Mouse (Mus musculus) liver, embryonic 14.5 days (tissue): ENCODE data around the gene Pde4d. TPM values are rescaled to one million over a fixed set of nuclear protein-coding genes. Genes with fewer than 3 reads are reported as not detected.

ENCODE experiments used
- ATAC-seq: fragments of 200-750 bp; cut with Nextera tagmentation; 2 replicates; pipeline ENCODE4 v1.8.0; 2017; ENCODE audit warnings: moderate number of reproducible peaks, mild to moderate bottlenecking, moderate library complexity; ENCODE audit not compliant: insufficient read depth
- DNase-seq, 3 experiments: peaks; one replicate each; pipeline ENCODE4 v3.0.0-alpha.2; 2012 to 2013; ENCODE audit warnings: low read depth in 3 of 3, low spot score in 3 of 3
- H3K27ac ChIP-seq: fragments of 300-500 bp; sonication (generic); 2 replicates; pipeline ENCODE4 v1.5.1; 2014; ENCODE audit warnings: moderate library complexity, mild to moderate bottlenecking, control low read depth, inconsistent platforms
- H3K27me3 ChIP-seq: fragments of 300-500 bp; sonication (generic); 2 replicates; pipeline ENCODE4 v1.6.1; 2014; ENCODE audit warnings: mild to moderate bottlenecking, low read length, moderate library complexity; ENCODE audit not compliant: control insufficient read depth, insufficient read depth
- H3K36me3 ChIP-seq: fragments of 300-500 bp; sonication (generic); replicated peaks from 2 replicates; pipeline ENCODE4 v1.6.1; 2014; ENCODE audit warnings: low read depth; ENCODE audit not compliant: control insufficient read depth, insufficient read depth
- H3K4me1 ChIP-seq, 2 experiments: fragments of 200-500 bp in 1 of 2; fragments of 300-500 bp in 1 of 2; sonication (generic) in 1 of 2; replicated peaks; 2 replicates each; pipeline ENCODE4 v1.6.1; 2012 to 2014; ENCODE audit warnings: antibody characterized with exemption in 1 of 2, inconsistent platforms in 1 of 2, low read length in 1 of 2; ENCODE audit not compliant: control insufficient read depth in 2 of 2, insufficient read depth in 2 of 2
- H3K4me2 ChIP-seq: fragments of 300-500 bp; sonication (generic); 2 replicates; pipeline ENCODE4 v1.6.1; 2014; ENCODE audit warnings: low read depth, mild to moderate bottlenecking, control low read depth, moderate library complexity
- H3K4me3 ChIP-seq, 2 experiments: fragments of 200-500 bp in 1 of 2; fragments of 300-500 bp in 1 of 2; sonication (generic) in 1 of 2; 2 replicates each; pipeline ENCODE4 v1.5.1; 2012 to 2014; ENCODE audit warnings: low read depth in 2 of 2, low read length in 2 of 2, mild to moderate bottlenecking in 2 of 2, control low read depth in 1 of 2, inconsistent platforms in 1 of 2, moderate library complexity in 1 of 2; ENCODE audit not compliant: insufficient read depth in 1 of 2
- H3K9ac ChIP-seq: fragments of 300-500 bp; sonication (generic); replicated peaks from 2 replicates; pipeline ENCODE4 v1.6.1; 2014; ENCODE audit warnings: mild to moderate bottlenecking, control low read depth, moderate library complexity
- H3K9me3 ChIP-seq: fragments of 300-500 bp; sonication (generic); 2 replicates; pipeline ENCODE4 v1.6.1; 2016; ENCODE audit warnings: low read length, mixed read lengths; ENCODE audit not compliant: control insufficient read depth
- CTCF ChIP-seq: IDR thresholded peaks from 2 replicates; pipeline ENCODE4 v1.5.1; 2016; ENCODE audit warnings: antibody characterized with exemption, low read depth, control low read depth
- EP300 ChIP-seq: IDR thresholded peaks from 2 replicates; pipeline ENCODE4 v1.6.1; 2016; ENCODE audit warnings: antibody characterized with exemption, low read depth
- WGBS: fragments of 180-500 bp; shearing (Covaris S2); extraction: QIAGEN DNeasy Blood & Tissue Kit; methylation state at CpG from one replicate; pipeline ENCODE4 v1.1.7; 2014; ENCODE audit not compliant: insufficient replicate concordance; 5-methylcytosine and 5-hydroxymethylcytosine counted together
- polyA plus RNA-seq, 2 experiments: library from polyadenylated mRNA; depleted of rRNA in 1 of 2; stranded (reverse) in 1 of 2; unstranded in 1 of 2; fragments of >200 nt; fragmentation: Nextera tagmentation in 1 of 2; extraction: Ambion mirVana in 1 of 2; gene quantifications; 2 replicates each; pipeline versions ENCODE4 v1.2.1 to v1.2.3; 2012 to 2014

Gene Pde4d
- polyA plus RNA-seq, 2 experiments: 4.9 to 8.6 TPM

DNA sequence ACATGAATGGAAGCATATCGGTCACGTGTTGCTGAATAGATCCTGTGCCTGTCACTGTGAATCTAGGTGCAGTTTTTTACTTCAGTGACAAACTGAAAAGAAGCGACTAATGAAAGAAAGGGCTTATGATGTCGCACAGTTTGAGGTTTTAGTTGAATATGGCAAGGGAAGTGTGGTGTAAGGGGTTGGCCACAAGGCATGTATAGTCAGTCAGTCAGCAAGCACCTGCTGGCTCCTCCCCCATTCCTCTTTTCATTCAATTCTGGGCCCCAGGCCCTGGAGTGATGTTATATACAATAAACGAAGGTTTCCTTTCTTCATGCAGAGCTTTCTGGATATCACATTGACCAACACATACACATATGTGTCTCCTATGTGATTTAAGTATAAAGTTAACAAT, 412.4 kb downstream of the Pde4d start:
- H3K9me3 ChIP-seq: no peaks in the 10 kb centered on the region
- H3K27me3 ChIP-seq: no peaks in the 10 kb centered on the region
- ATAC-seq (no peak), DNase-seq (no peak)
- no peak overlapping the region for H3K4me2 ChIP-seq
- no peak overlapping the region for H3K9ac ChIP-seq
- TF ChIP-seq CTCF (no peak), EP300 (no peak)
- WGBS: 53% methylated on average over 5 of the region's 5 CpGs
- no peak overlapping the region for H3K4me3 ChIP-seq
- H3K36me3 ChIP-seq: no peaks in the 10 kb centered on the region
- no peak overlapping the region for H3K27ac ChIP-seq
- H3K4me1 ChIP-seq: no peaks in the 10 kb centered on the region

- 62% methylated on average over 5 of the region's 5 CpGs for WGBS
- Histone ChIP-seq H3K4me2 (no peak overlapping the region), H3K36me3 (no peaks in the 10 kb centered on the region)
Measured at GRCm38 (mm10) chr13:108900160-108900559, 450.4 kb downstream of the Pde4d start.

DNA sequence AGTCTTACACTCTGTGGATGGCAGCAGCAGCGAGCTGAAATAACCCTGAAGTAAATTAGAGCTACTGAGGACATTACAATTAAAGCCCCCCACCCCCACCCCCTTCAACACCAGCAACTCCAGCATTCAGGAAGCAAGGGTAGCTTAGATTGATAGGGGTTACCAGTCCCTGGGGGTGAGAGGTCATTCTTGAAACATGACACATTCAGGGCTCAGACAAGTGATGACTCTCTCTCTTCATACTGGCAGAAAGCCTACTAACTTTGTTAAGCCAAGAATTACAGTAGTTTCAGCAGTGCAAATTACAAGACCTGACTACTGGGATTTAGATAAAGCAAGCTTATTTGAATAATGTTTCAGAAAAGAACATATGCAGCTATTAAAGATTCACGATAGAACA, 455.4 kb downstream of the Pde4d start:
- no peak overlapping the region for H3K27ac ChIP-seq
- no peak overlapping the region for H3K4me2 ChIP-seq
- H3K36me3 ChIP-seq: no peaks in the 10 kb centered on the region
- no peaks in the 10 kb centered on the region for H3K27me3 ChIP-seq
- no peak for ATAC-seq
- DNase-seq: no peak
- no peak overlapping the region for H3K9ac ChIP-seq
- TF ChIP-seq EP300 (no peak), CTCF (no peak)
- H3K4me1 ChIP-seq: no peaks in the 10 kb centered on the region
- no peaks in the 10 kb centered on the region for H3K9me3 ChIP-seq
- H3K4me3 ChIP-seq: no peak overlapping the region
- 57% methylated on average over 2 of the region's 2 CpGs for WGBS

More at GRCm38 (mm10) chr13:108900160-108900559, 450.4 kb downstream of the Pde4d start:
- no peaks in the 10 kb centered on the region for H3K27me3 ChIP-seq
- H3K27ac ChIP-seq: no peak overlapping the region
- TF ChIP-seq CTCF (no peak), EP300 (no peak)
- no peaks in the 10 kb centered on the region for H3K4me1 ChIP-seq
- no peak for ATAC-seq
- H3K9ac ChIP-seq: no peak overlapping the region
- no peaks in the 10 kb centered on the region for H3K9me3 ChIP-seq
- H3K4me3 ChIP-seq: no peak overlapping the region
- no peak for DNase-seq

DNA sequence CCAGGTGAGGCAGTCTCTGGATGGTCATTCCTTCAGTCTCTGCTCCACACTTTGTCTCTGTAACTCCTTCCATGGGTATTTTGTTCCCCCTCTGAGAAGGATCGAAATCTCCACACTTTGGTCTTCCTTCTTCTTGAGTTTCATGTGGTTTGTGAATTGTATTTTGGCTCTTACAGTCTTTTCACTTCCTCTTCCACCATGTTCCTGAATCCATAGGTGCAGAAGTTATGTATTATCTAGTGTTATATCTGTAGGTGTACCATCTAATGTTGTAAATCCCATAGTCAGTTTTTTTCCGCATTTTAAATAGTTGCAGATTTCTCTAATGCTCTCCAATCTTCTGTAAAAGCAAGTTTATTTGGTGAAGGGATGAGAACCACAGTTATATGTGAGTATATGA, 459.4 kb downstream of the Pde4d start:
- TF ChIP-seq EP300 (no peak), CTCF (no peak)
- Histone ChIP-seq H3K4me1 (no peaks in the 10 kb centered on the region), H3K36me3 (no peaks in the 10 kb centered on the region), H3K4me2 (no peak overlapping the region), H3K4me3 (no peak overlapping the region), H3K27me3 (no peaks in the 10 kb centered on the region), H3K27ac (no peak overlapping the region), H3K9me3 (no peaks in the 10 kb centered on the region), H3K9ac (no peak overlapping the region)
- DNase-seq (no peak), ATAC-seq (no peak)
- WGBS: 59% methylated on average over 2 of the region's 2 CpGs

- no peak for ATAC-seq
- no peaks in the 10 kb centered on the region for H3K4me1 ChIP-seq
- H3K27ac ChIP-seq: no peak overlapping the region
- DNase-seq: no peak
- no peaks in the 10 kb centered on the region for H3K27me3 ChIP-seq
- 53% methylated on average over 3 of the region's 3 CpGs for whole genome bisulfite sequencing
- H3K4me2 ChIP-seq: no peak overlapping the region
- no peaks in the 10 kb centered on the region for H3K36me3 ChIP-seq
- no peak overlapping the region for H3K9ac ChIP-seq
- H3K9me3 ChIP-seq: no peaks in the 10 kb centered on the region
- TF ChIP-seq CTCF (no peak), EP300 (no peak)
- H3K4me3 ChIP-seq: no peak overlapping the region
Measured at GRCm38 (mm10) chr13:108914626-108915025, 464.9 kb downstream of the Pde4d start.

DNA sequence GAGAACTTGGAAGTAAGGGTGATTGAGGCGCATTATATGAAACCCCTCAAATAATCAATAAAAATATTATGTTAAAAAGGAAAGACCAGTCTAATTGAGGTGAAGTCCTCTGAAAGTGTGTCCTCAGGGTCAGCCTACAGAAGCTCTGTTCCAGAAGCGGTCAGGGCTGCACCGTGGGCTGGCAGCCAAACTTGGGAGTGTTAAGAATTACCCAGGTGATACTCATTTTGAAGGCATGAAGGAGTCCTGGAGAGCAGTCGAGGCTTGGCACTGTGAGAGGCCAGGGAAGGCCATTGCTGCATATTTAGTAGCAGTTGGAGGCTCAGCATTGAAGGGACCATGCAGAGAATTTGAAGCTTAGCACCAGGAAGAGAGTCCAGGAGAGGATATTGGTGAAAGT, 471.4 kb downstream of the Pde4d start:
- TF ChIP-seq EP300 (no peak), CTCF (no peak)
- no peak for DNase-seq
- no peak overlapping the region for H3K4me3 ChIP-seq

More for the DNA sequence above, 471.4 kb downstream of the Pde4d start:
- Histone ChIP-seq H3K9ac (no peak overlapping the region), H3K36me3 (no peaks in the 10 kb centered on the region), H3K27me3 (no peaks in the 10 kb centered on the region), H3K9me3 (no peaks in the 10 kb centered on the region), H3K4me2 (no peak overlapping the region), H3K4me1 (no peaks in the 10 kb centered on the region), H3K27ac (no peak overlapping the region)
- 60% methylated on average over 4 of the region's 4 CpGs for WGBS
- no peak for ATAC-seq
